Mouse (Mus musculus) intestine, embryonic 14.5 days (tissue): ENCODE data around the gene Gm6993. TPM values are rescaled to one million over a fixed set of nuclear protein-coding genes. Genes with fewer than 3 reads are reported as not detected.
A peak's percentile ranks its signal among the peaks of the same experiment; 100 is the strongest.

Experiments
- ATAC-seq: fragments of 200-750 bp; cut with Nextera tagmentation; replicated peaks from 2 replicates; pipeline ENCODE4 v1.8.0; 2017; ENCODE audit warnings: low read depth, moderate number of reproducible peaks, moderate TSS enrichment, moderate library complexity; ENCODE audit not compliant: low FRiP score, low TSS enrichment
- DNase-seq: peaks from one replicate; pipeline ENCODE4 v3.0.0-alpha.2; 2018; ENCODE audit warnings: low spot score
- H3K27ac ChIP-seq: fragments of 300-500 bp; sonication (generic); 2 replicates; pipeline ENCODE4 v1.5.1; 2014; ENCODE audit warnings: low read depth, mild to moderate bottlenecking, control low read depth
- H3K27me3 ChIP-seq: fragments of 300-500 bp; sonication (generic); replicated peaks from 2 replicates; pipeline ENCODE4 v1.6.1; 2014; ENCODE audit warnings: low read length, control low read depth; ENCODE audit not compliant: control insufficient read depth, insufficient read depth
- H3K36me3 ChIP-seq: fragments of 300-500 bp; sonication (generic); 2 replicates; pipeline ENCODE4 v1.6.1; 2014; ENCODE audit warnings: low read length, control low read depth; ENCODE audit not compliant: control insufficient read depth, insufficient read depth
- H3K4me1 ChIP-seq: fragments of 300-500 bp; sonication (generic); replicated peaks from 2 replicates; pipeline ENCODE4 v1.6.1; 2014; ENCODE audit warnings: low read length, control low read depth, mixed read lengths; ENCODE audit not compliant: control insufficient read depth, insufficient read depth
- H3K4me2 ChIP-seq: fragments of 300-500 bp; sonication (generic); 2 replicates; pipeline ENCODE4 v1.6.1; 2014; ENCODE audit warnings: low read length
- H3K4me3 ChIP-seq: fragments of 300-500 bp; sonication (generic); 2 replicates; pipeline ENCODE4 v1.5.1; 2014; ENCODE audit warnings: low read depth, low read length, control low read depth, mixed read lengths
- H3K9ac ChIP-seq: fragments of 300-500 bp; sonication (generic); 2 replicates; pipeline ENCODE4 v1.6.1; 2014; ENCODE audit warnings: mild to moderate bottlenecking, low read length
- H3K9me3 ChIP-seq: fragments of 300-500 bp; sonication (generic); 2 replicates; pipeline ENCODE4 v1.6.1; 2016; ENCODE audit warnings: low read length, control low read depth; ENCODE audit not compliant: control insufficient read depth
- WGBS: fragments of 180-500 bp; shearing (Covaris S2); extraction: QIAGEN DNeasy Blood & Tissue Kit; methylation state at CpG from one replicate; pipeline ENCODE4 v1.1.7; 2014; 5-methylcytosine and 5-hydroxymethylcytosine counted together
- polyA plus RNA-seq: library from polyadenylated mRNA; unstranded; fragments of >200 nt; fragmentation: Nextera tagmentation; extraction: Ambion mirVana; gene quantifications from 2 replicates; pipeline ENCODE4 v1.2.1, GENCODE M21; 2014

Gm6993 gene
- polyA plus RNA-seq, 1 experiment from 2014 or later, result not detected

DNA sequence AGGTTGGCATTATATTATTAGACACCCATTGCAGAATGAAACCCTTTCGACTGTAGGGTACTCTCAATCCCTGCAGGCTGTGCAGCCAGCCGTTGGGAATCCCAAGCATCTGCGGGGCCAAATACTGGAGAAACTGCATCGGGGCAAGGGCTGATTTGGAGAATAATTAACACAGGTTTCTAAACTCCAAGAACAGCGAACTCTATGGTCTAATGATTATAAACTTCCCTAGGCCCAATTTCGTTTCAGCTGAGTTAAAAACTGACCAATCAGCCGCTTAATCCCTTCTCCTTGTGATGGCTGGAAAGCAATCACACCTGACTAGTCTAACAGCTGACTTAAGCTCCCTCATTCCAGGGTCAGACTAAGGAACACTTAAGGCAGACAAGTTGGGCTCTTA is 23.4 kb downstream of the Gm6993 start:
- Histone ChIP-seq H3K4me1 (peaks cover 37% of the 10 kb centered on the region), H3K27ac (no peak overlapping the region), H3K27me3 (no peaks in the 10 kb centered on the region), H3K4me2 (peak overlapping the region; percentile 59), H3K9ac (no peak overlapping the region), H3K4me3 (no peak overlapping the region), H3K36me3 (peaks cover 15% of the 10 kb centered on the region), H3K9me3 (no peaks in the 10 kb centered on the region)
- ATAC-seq (no peak), DNase-seq (no peak)
- 36% methylated on average over 7 of the region's 7 CpGs for WGBS

DNA sequence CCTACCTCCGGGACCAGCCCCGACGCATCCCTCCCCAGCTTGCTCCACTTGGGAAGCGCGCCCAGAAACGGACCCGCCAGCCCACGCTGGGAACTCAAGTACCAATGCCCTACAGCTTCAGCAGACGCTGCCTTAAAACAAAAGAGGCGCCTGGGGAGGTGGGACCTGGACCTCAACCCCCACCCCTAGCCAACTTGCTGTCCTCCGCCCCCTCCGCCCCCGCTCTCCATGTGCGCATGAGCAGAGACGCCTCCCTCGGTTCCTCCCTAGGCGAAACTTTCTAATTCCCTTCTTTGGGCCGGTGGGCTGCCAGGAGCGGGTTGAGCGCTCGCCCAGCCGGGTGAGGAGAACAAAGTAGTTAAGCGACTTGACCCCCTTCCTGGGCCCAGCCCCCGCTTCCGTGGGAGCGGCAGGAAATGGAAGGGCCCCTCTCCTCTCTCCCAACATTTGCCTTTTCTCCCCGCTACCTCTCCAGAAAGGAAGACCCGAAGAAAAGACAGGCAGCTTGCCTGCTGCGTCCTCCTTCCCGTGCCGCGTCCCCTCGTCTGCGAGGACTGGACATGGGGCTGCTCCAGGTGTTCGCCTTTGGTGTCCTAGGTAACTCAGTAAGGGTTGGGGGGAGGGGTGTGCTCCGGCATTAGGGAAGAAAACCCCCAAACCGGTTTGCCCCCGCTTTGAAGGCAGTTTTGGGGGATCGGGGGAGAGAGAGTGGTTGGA is 24.6 kb downstream of the Gm6993 start, which contains the start of gene Lamb1:
Gene Lamb1, plus strand, starts transcription at position 230 of the 717 bp plus-strand sequence.
- Histone ChIP-seq H3K27ac (peak within 1 kb of the TSS; percentile 89), H3K9me3 (no peaks in the 10 kb centered on the region), H3K36me3 (peaks cover 27% of the 10 kb centered on the region), H3K9ac (peak within 1 kb of the TSS; percentile 72), H3K4me2 (peak within 1 kb of the TSS; percentile 59), H3K4me3 (peak within 1 kb of the TSS; percentile 84), H3K27me3 (no peaks in the 10 kb centered on the region), H3K4me1 (peaks cover 48% of the 10 kb centered on the region)
- ATAC-seq, result peak; percentile 81
- DNase-seq, result peak; percentile 87
- under 1% methylated on average over 37 of the region's 39 CpGs for WGBS

DNA sequence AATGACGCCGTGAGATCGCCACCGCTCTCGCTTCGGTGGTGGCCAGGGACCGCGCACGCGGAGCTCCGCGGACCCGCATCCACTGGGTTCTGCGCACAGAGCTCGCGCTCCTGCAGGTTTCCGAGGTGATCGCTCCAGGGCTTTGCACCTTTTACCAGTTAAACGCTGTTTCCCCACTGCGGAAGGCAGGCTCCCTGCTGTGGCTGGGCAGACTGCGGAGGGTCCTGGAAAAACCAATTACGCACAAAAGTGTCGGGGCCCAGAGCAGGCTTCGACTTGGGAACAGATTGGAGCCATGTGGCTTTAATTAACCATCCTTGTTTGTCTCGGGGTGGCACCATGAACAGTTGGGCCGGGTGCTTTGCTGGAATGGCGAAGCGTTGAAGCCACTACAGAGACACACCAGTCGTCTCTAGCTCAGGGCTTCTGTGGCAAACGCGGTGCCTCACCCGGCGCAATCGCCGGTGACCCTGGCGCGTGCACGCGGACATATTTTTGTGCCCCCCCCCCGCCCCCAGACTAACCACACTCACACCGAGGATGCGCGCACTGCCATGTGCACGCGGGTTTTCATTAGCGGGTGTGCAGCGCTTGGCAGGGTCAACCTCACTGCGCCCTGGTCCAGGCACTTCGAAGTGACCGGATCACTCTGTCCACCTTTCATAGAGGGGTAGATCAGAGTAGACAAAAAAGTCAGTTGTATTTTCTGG is 25.3 kb downstream of the Gm6993 start:
- peaks cover 34% of the 10 kb centered on the region for H3K36me3 ChIP-seq
- ATAC-seq (peak; percentile 24), DNase-seq (peak; percentile 76)
- no peaks in the 10 kb centered on the region for H3K9me3 ChIP-seq
- WGBS, result under 1% methylated on average over 50 of the region's 50 CpGs
- H3K4me1 ChIP-seq, result peaks cover 55% of the 10 kb centered on the region
- H3K27me3 ChIP-seq, result no peaks in the 10 kb centered on the region
- H3K4me2 ChIP-seq, result peak overlapping the region; percentile 59
- peak overlapping the region; percentile 84 for H3K4me3 ChIP-seq
- H3K27ac ChIP-seq, result peak overlapping the region; percentile 89
- peak overlapping the region; percentile 72 for H3K9ac ChIP-seq

DNA sequence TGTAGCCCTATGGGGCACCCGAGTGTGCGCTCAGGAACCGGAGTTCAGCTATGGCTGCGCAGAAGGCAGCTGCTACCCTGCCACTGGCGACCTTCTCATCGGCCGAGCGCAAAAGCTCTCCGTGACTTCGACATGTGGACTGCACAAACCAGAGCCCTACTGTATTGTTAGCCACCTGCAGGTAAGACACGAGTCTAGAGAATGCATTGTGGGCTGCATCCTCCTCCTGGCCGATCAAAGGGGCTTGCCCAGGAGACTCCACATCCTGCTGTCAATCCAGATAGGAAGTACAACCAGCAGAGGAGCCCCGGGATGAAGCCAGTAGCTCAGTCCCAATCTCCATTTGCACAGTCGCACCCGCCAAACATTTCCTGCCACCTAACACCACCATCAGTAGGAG is 26.1 kb downstream of the Gm6993 start:
- Histone ChIP-seq H3K4me2 (peak overlapping the region; percentile 59), H3K27me3 (no peaks in the 10 kb centered on the region), H3K9me3 (no peaks in the 10 kb centered on the region), H3K36me3 (peaks cover 37% of the 10 kb centered on the region), H3K27ac (peak overlapping the region; percentile 89), H3K4me1 (peaks cover 61% of the 10 kb centered on the region), H3K4me3 (peak overlapping the region; percentile 84), H3K9ac (peak overlapping the region; percentile 72)
- DNase-seq (peak; percentile 73), ATAC-seq (no peak)
- 5% methylated on average over 15 of the region's 15 CpGs for WGBS

DNA sequence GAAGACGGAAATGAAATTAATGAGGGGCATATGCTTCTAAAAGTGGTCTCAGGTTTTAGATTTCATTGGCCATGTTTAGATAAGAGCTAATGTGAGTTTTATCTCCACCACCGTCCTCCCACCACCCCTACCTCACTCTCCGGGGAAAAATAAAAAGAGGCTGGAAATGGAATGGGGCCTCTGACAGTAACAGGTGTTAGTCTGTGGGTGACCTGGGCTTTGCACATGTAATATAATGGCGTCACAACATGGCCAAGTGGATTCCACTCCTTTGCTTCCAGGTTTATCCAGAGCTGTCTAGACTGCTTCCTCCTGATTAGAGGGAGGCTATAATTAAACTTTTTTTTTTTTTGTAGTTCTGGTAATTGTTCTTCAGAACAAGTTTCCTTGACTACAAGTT is 26.8 kb downstream of the Gm6993 start:
- 25% methylated on average over 4 of the region's 4 CpGs for WGBS
- DNase-seq (no peak), ATAC-seq (no peak)
- no peaks in the 10 kb centered on the region for H3K27me3 ChIP-seq
- H3K9me3 ChIP-seq, result no peaks in the 10 kb centered on the region
- H3K9ac ChIP-seq, result peak overlapping the region; percentile 72
- peaks cover 65% of the 10 kb centered on the region for H3K4me1 ChIP-seq
- H3K36me3 ChIP-seq, result peaks cover 44% of the 10 kb centered on the region
- peak overlapping the region; percentile 36; the same call in 1 of the 2 replicates for H3K27ac ChIP-seq
- H3K4me2 ChIP-seq, result peak overlapping the region; percentile 59
- peak overlapping the region; percentile 84 for H3K4me3 ChIP-seq

DNA sequence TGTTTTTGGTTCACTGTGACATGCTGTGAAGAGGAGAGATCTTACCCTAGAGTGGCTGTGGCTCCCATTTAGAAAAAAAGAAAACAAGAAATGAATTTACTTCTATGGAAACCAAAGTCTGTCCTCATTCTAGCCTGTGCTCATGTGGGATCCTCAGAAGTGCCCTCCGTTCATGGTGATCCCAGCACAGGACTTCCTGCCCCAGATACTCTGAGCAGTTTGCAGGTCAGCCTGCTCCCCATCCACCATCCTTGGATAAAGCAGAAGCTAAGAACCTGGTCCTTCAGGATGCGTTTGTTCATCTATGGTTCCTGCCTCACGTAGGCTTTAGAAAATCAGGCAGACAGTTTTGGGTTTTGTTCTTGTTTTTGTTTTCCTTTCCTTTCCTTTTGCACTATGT is 27.7 kb downstream of the Gm6993 start:
- ATAC-seq (no peak), DNase-seq (no peak)
- peaks cover 54% of the 10 kb centered on the region for H3K36me3 ChIP-seq
- no peaks in the 10 kb centered on the region for H3K9me3 ChIP-seq
- peak overlapping the region; percentile 84 for H3K4me3 ChIP-seq
- 68% methylated on average over 3 of the region's 3 CpGs for WGBS
- no peaks in the 10 kb centered on the region for H3K27me3 ChIP-seq
- H3K27ac ChIP-seq, result peak overlapping the region; percentile 40; the same call in 1 of the 2 replicates
- peak overlapping the region; percentile 6 for H3K9ac ChIP-seq
- peak overlapping the region; percentile 59 for H3K4me2 ChIP-seq
- H3K4me1 ChIP-seq, result peaks cover 59% of the 10 kb centered on the region

DNA sequence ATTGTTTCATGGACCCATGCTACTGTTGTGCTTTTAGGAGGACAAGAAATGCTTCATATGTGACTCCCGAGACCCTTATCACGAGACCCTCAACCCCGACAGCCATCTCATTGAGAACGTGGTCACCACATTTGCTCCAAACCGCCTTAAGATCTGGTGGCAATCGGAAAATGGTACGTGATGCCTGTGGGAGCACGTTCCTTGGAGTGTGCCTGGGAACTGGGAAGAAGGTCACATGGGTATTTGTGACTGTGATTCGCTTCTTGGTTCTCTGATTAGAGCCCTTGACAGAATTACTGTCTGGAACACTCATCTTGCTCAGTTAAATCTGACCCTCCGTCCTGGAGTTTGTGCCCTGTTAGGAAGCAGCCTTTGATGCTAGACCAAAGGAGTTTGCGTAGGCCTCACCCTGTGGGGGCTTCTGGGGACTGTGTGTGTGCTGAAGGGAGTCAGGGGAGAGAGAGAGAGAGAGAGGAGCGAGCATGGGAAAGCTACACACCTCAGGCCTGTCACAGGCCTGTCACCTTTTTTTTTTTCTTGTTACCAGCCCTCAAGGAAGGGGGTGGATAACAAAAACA is 28.5 kb downstream of the Gm6993 start:
- H3K9ac ChIP-seq, result no peak overlapping the region; the same call in none of the 2 replicates
- H3K36me3 ChIP-seq, result peaks cover 62% of the 10 kb centered on the region

DNA sequence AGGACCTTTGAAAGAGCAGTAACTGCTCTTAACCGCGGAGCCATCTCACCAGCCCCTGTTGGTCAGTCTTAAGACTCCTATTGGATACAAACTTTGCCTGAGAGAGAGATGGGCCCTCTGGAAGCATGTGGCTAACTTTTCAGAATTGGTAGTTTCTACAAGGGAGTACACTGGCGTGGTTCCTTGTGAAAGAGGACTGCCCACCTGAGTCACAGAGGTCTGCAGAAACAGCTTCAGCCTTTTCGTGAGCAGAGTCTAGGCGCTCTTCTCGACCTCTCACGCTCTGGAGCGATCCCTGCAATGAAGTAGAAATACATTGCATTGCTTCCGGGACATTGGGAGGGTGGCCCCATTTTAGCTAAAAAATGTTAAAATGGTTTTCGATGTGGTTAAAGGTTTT is 29.8 kb downstream of the Gm6993 start:
- H3K4me1 ChIP-seq, result peaks cover 57% of the 10 kb centered on the region
- peaks cover 73% of the 10 kb centered on the region for H3K36me3 ChIP-seq
- H3K4me3 ChIP-seq, result peak overlapping the region; percentile 15; the same call in 1 of the 2 replicates
- no peaks in the 10 kb centered on the region for H3K9me3 ChIP-seq
- H3K27me3 ChIP-seq, result no peaks in the 10 kb centered on the region
- peak overlapping the region; percentile 77; the same call in 1 of the 2 replicates for H3K27ac ChIP-seq
- ATAC-seq (no peak), DNase-seq (no peak)
- H3K9ac ChIP-seq, result no peak overlapping the region
- peak overlapping the region; percentile 37 for H3K4me2 ChIP-seq
- 67% methylated on average over 10 of the region's 10 CpGs for WGBS

More for the DNA sequence above, 28.5 kb downstream of the Gm6993 start:
- Histone ChIP-seq H3K4me2 (peak overlapping the region; percentile 59), H3K4me1 (peaks cover 56% of the 10 kb centered on the region), H3K9me3 (no peaks in the 10 kb centered on the region), H3K4me3 (0 out of 2 replicates have a peak overlapping the region, but pooled peaks have one; percentile 84), H3K27me3 (no peaks in the 10 kb centered on the region), H3K27ac (0 out of 2 replicates have a peak overlapping the region, but pooled peaks have one; percentile 18)
- no peak for DNase-seq
- WGBS, result 67% methylated on average over 12 of the region's 12 CpGs
- no peak for ATAC-seq
